Mouse (Mus musculus) brain, embryonic 14.5 days (tissue): ENCODE results near the gene Tspo2.

Experiments used
- CTCF ChIP-seq: fragments of 200-500 bp; IDR thresholded peaks from 2 replicates; pipeline ENCODE4 v1.5.1; 2012; ENCODE audit warnings: inconsistent platforms, mild to moderate bottlenecking, moderate library complexity, borderline replicate concordance; ENCODE audit not compliant: insufficient read depth, insufficient read length; ENCODE audit errors: extremely low read depth
- POLR2A ChIP-seq: fragments of 200-500 bp; IDR thresholded peaks from 2 replicates; pipeline ENCODE4 v1.6.1; 2012; ENCODE audit warnings: mild to moderate bottlenecking, inconsistent platforms, borderline replicate concordance; ENCODE audit not compliant: poor library complexity, insufficient read depth, insufficient read length, severe bottlenecking; ENCODE audit errors: extremely low read depth

DNA sequence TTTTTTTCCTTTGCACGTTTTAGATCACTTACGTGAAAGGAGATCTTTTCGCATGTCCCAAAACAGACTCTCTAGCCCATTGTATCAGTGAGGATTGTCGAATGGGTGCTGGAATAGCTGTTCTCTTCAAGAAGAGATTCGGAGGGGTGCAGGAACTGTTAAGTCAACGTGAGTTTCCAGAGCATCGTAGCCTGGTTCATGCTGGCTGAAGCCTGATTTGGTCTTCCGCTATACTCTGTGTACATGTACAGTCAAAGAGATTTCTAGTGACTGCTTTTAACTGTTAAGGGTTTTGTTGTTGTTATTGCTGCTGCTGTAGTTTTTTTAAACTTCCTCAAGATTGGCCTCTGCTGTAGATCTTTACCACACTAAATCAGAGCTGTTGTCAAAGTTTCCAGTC, 40.1 kb downstream of the Tspo2 start:
- TF ChIP-seq POLR2A (no peak), CTCF (no peak)
